Mouse (Mus musculus) gastrocnemius, postnatal 14 days (tissue): ENCODE measurements around the gene Hist1h1a. TPM values are rescaled to one million over a fixed set of nuclear protein-coding genes. Genes with fewer than 3 reads are reported as not detected.

Experiments used
- DNase-seq: peaks from one replicate; pipeline ENCODE4 v3.0.0; 2021; ENCODE audit warnings: mixed read lengths
- intact Hi-C: fragments of 180-260 bp; cut with DNase I; formaldehyde crosslinking; loops from one replicate; pipeline ENCODE4 v1.15.1; 2025; ENCODE audit warnings: low total_unique reads
- microRNA-seq, 2 experiments: library from miRNA; unstranded; fragments of <30 nt; microRNA quantifications; one replicate each; pipeline ENCODE4 v1.2.0; 2021
- total RNA-seq, 2 experiments: library from RNA; stranded (reverse); gene quantifications; 2 replicates each; pipeline ENCODE4 v1.2.3; 2021

The Hist1h1a gene
- total RNA-seq, 2 experiments from 2014 or later, result 45.7 to 47.5 TPM

DNA sequence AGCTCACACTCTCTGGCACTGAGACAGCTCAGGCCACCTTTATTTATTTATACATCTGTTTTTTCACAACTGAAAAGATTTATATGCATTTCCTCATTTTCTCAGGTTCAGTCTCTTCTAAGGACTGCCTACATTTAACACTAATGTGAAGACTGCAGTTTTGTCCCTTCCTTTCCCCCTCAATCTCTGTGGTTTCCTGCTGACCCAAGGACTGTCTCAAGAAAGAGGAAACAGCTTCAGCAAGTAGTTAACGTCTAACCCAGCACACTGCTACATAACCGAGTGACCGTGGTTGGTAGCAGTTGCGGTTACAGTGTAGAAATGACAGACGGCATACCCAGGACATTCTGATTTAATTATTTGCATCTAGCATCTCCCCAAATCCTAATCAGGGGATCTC lies 35.9 kb downstream of the Hist1h1a start:
- no peak for DNase-seq
- intact Hi-C loops, result no loop called here

DNA sequence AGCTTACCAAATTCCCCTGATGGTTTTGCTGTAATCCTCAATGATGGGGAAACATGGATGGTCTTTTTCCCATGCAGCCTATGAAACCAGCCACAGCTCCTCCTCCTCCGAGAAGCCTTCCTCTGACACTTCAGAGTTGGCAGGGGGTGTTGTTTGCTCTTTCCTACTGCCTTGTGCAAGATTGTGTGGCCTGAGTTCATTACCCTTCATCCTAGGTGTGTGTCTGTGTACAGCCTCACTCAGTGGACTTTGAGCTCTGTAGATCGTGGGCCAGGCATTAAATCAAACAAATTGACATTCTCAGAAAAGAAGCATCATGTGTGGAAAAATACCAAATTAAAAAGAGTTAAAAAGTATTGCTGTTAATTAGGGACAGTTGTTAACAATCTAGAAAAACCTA lies 41.1 kb downstream of the Hist1h1a start:
- DNase-seq, result no peak
- intact Hi-C loops, result no loop called here

DNA sequence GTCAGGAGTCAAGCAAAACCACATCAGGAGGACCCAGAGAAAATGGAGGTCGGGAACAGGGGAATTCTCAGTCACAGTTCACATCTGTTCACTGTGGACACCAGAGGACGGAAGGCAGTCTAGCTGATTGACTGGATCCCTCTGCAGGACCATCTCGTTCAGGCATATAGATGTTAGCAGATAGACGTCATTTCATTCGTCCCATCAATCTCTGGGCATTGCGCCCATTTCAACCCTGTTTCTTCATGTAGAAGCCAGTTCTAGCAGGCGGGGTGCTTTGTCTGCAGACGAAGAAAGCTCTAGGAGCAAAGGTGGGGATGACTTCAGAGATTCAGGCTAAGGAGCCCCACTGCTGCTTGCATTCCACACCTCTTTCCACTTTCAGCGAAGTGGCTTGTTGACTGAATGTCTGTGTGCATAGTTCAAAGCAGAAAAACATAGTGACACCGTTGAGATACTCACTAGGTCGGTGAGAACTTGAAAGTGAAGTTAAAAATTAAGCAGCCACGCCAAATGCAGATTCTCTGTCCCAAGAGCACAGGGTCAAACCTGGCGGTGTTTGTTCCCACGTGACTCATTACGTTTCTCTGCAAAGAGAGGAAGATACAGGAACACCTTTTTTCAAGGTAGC lies 43.1 kb downstream of the Hist1h1a start, which contains the start of gene Slc17a2:
TSS of gene Slc17a2 (plus strand) at position 572 of the 631 bp plus-strand sequence.
- intact Hi-C loops, result no loop called here
- no peak for DNase-seq

Small RNA genes lying within 50 kb of the gene (microRNA-seq; reads per million reads assigned to microRNA genes)
- 0 reads per million in 2 experiments for gene Gm44314
- gene Gm44484, result 0 reads per million in 2 experiments

Other genes with a start within 250 kb of the Hist1h1a start
- gene Hist1h4h, start 232.6 kb upstream of the Hist1h1a start, total RNA-seq, result 100 to 1,000 TPM; 281 to 294 TPM
- 10 to 100 TPM; 61.2 to 77.1 TPM for gene Hist1h2af, start 229.8 kb upstream of the Hist1h1a start, total RNA-seq
- gene Hist1h3g, start 228.2 kb upstream of the Hist1h1a start, total RNA-seq, result 10 to 100 TPM; 19.9 to 21.2 TPM
- 1 to 10 TPM; 5.5 to 5.7 TPM for gene Hist1h2bh, start 220.3 kb upstream of the Hist1h1a start, total RNA-seq
- gene Hist1h3f, start 219.6 kb upstream of the Hist1h1a start, total RNA-seq, result 10 to 100 TPM; 24.2 to 25.2 TPM
- gene Hist1h4f, start 212.0 kb upstream of the Hist1h1a start, total RNA-seq, result 100 to 1,000 TPM; 118 to 120 TPM
- 1 to 10 TPM; 8.2 to 9.3 TPM for gene Hist1h1d, start 210.4 kb upstream of the Hist1h1a start, total RNA-seq
- gene Hist1h3e, start 201.3 kb upstream of the Hist1h1a start, total RNA-seq, result 10 to 100 TPM; 54.8 to 55.8 TPM
- 10 to 100 TPM; 15.2 to 16.6 TPM for gene Hist1h2ae, start 192.4 kb upstream of the Hist1h1a start, total RNA-seq
- gene Hist1h2bg, start 192.3 kb upstream of the Hist1h1a start, total RNA-seq, result 100 to 1,000 TPM; 102 to 113 TPM
- gene Hist1h2bf, start 189.5 kb upstream of the Hist1h1a start, total RNA-seq, result 10 to 100 TPM; 47.0 to 49.6 TPM
- 10 to 100 TPM; 13.9 to 14.8 TPM for gene Hist1h2ad, start 189.3 kb upstream of the Hist1h1a start, total RNA-seq
- 10 to 100 TPM; 13.5 to 15.2 TPM for gene Hist1h3d, start 187.9 kb upstream of the Hist1h1a start, total RNA-seq
- 10 to 100 TPM; 88.4 to 95.8 TPM for gene Hist1h4d, start 182.1 kb upstream of the Hist1h1a start, total RNA-seq
- 10 to 100 TPM; 25.3 to 25.8 TPM for gene Hist1h2be, start 142.5 kb upstream of the Hist1h1a start, total RNA-seq
- 100 to 1,000 TPM in 1 of 2 experiments, 10 to 100 TPM in 1; 91.2 to 121 TPM for gene Hist1h1e, start 141.1 kb upstream of the Hist1h1a start, total RNA-seq
- 1 to 10 TPM; 3.1 to 3.7 TPM for gene Hist1h2ac, start 79.7 kb upstream of the Hist1h1a start, total RNA-seq
- 10 to 100 TPM; 75.5 to 80.0 TPM for gene Hist1h2bc, start 79.5 kb upstream of the Hist1h1a start, total RNA-seq
- gene Hist1h1t, start 67.9 kb upstream of the Hist1h1a start, total RNA-seq, result not detected
- 10 to 100 TPM; 94.2 to 99.8 TPM for gene Hist1h4c, start 65.2 kb upstream of the Hist1h1a start, total RNA-seq
- 10 to 100 TPM; 15.3 to 17.6 TPM for gene Hfe, start 52.8 kb upstream of the Hist1h1a start, total RNA-seq
- 100 to 1,000 TPM; 258 to 269 TPM for gene Hist1h1c, start 24.9 kb upstream of the Hist1h1a start, total RNA-seq
- gene Hist1h3c, start 18.1 kb upstream of the Hist1h1a start, total RNA-seq, result 10 to 100 TPM; 31.6 to 33.2 TPM
- 10 to 100 TPM; 42.8 to 44.6 TPM for gene Hist1h2bb, start 16.9 kb upstream of the Hist1h1a start, total RNA-seq
- 10 to 100 TPM; 67.6 to 81.2 TPM for gene Hist1h2ab, start 12.5 kb upstream of the Hist1h1a start, total RNA-seq
- 10 to 100 TPM; 86.8 to 91.4 TPM for gene Hist1h3b, start 11.4 kb upstream of the Hist1h1a start, total RNA-seq
- gene Hist1h4b, start 6.7 kb upstream of the Hist1h1a start, total RNA-seq, result 10 to 100 TPM; 56.8 to 62.2 TPM
- gene Hist1h4a, start 2.4 kb upstream of the Hist1h1a start, total RNA-seq, result 10 to 100 TPM; 55.4 to 68.5 TPM
- gene Hist1h3a, start 1.3 kb upstream of the Hist1h1a start, total RNA-seq, result 10 to 100 TPM; 70.9 to 73.7 TPM
- not detected for gene Trim38, start 6.2 kb downstream of the Hist1h1a start, total RNA-seq
- gene Slc17a2, start 43.3 kb downstream of the Hist1h1a start, total RNA-seq, result not detected
- gene Slc17a3, start 75.8 kb downstream of the Hist1h1a start, total RNA-seq, result not detected
- gene Slc17a1, start 104.1 kb downstream of the Hist1h1a start, total RNA-seq, result not detected
- gene Slc17a4, start 151.3 kb downstream of the Hist1h1a start, total RNA-seq, result not detected
- not detected for gene Hist1h2ba, start 170.5 kb downstream of the Hist1h1a start, total RNA-seq
- not detected for gene Hist1h2aa, start 170.8 kb downstream of the Hist1h1a start, total RNA-seq
- not detected for gene Scgn, start 227.5 kb downstream of the Hist1h1a start, total RNA-seq